Mouse (Mus musculus) forebrain, embryonic 10.5 days (tissue): ENCODE measurements around the gene Ldb1. TPM values are rescaled to one million over a fixed set of nuclear protein-coding genes. Genes with fewer than 3 reads are reported as not detected.

ENCODE experiments used
- DNase-seq: peaks from one replicate; pipeline ENCODE4 v3.0.0-alpha.2; 2017; ENCODE audit warnings: low spot score; ENCODE audit errors: extremely low spot score
- H3K27ac ChIP-seq: fragments of 300-500 bp; sonication (generic); 2 replicates; pipeline ENCODE4 v1.5.1; 2016; ENCODE audit warnings: mild to moderate bottlenecking
- H3K27me3 ChIP-seq: fragments of 300-500 bp; sonication (generic); 2 replicates; pipeline ENCODE4 v1.6.1; 2016; ENCODE audit warnings: mild to moderate bottlenecking; ENCODE audit not compliant: poor library complexity, severe bottlenecking
- H3K36me3 ChIP-seq: fragments of 300-500 bp; sonication (generic); replicated peaks from 2 replicates; pipeline ENCODE4 v1.6.1; 2016; ENCODE audit warnings: mild to moderate bottlenecking, moderate library complexity
- H3K4me1 ChIP-seq: fragments of 300-500 bp; sonication (generic); 2 replicates; pipeline ENCODE4 v1.6.1; 2016
- H3K4me3 ChIP-seq: fragments of 300-500 bp; sonication (generic); 2 replicates; pipeline ENCODE4 v1.5.1; 2016; ENCODE audit warnings: mild to moderate bottlenecking, moderate library complexity
- H3K9me3 ChIP-seq: fragments of 300-500 bp; sonication (generic); 2 replicates; pipeline ENCODE4 v1.6.1; 2016; ENCODE audit warnings: mild to moderate bottlenecking, moderate library complexity
- WGBS: fragments of 180-500 bp; shearing (Covaris S2); methylation state at CpG from one replicate; pipeline ENCODE4 v1.1.7; 2016; 5-methylcytosine and 5-hydroxymethylcytosine counted together
- polyA plus RNA-seq: library from polyadenylated mRNA; unstranded; fragments of >200 nt; fragmentation: Nextera tagmentation; extraction: Ambion mirVana; gene quantifications from 2 replicates; pipeline ENCODE4 v1.2.1, GENCODE M21; 2016

Ldb1 gene
- polyA plus RNA-seq, 1 experiment from 2014 or later, result 87.8 TPM

DNA sequence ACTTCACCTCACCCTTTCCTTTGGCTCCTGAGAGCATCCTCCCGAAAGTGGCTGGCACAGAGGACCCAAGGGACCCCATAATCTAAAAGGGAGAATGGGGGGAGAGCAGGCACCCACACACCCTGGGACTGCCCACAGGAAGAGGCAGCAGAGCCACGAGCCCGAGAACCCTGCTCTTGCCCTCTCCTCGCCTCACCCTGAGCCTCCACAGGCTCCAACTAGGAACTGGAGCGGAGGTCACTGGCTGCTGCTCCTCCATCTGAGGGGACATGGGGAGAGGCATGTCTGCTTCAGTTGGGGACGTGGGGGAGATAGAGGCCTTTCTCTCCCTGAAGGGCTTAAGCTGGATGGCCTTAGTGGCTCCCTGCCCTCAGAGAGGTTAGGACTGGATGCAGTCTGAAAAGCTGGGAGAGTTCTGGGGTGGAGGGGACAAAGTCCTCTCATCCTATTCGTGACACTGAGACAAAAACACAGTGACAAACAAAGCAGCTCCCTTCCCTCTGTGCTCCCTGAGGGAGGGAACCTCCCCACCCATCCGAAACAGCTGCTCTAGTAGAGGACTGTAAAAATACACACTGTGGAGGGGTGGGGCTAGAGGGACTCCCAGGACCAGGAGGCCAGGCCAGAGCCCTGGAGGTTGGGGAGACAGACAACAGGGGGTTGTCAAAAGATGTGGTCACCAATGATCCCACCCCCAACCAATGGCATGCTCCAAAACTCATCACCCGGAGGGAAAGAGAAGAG is 13.2 kb downstream of the Ldb1 start:
- Histone ChIP-seq H3K4me1 (peaks cover 16% of the 10 kb centered on the region), H3K27ac (no peak overlapping the region), H3K9me3 (peaks cover 8% of the 10 kb centered on the region; the same call in 1 of the 2 replicates), H3K36me3 (peaks cover 77% of the 10 kb centered on the region), H3K27me3 (no peaks in the 10 kb centered on the region), H3K4me3 (no peak overlapping the region)
- DNase-seq, result no peak
- WGBS, result 83% methylated on average over 9 of the region's 9 CpGs

DNA sequence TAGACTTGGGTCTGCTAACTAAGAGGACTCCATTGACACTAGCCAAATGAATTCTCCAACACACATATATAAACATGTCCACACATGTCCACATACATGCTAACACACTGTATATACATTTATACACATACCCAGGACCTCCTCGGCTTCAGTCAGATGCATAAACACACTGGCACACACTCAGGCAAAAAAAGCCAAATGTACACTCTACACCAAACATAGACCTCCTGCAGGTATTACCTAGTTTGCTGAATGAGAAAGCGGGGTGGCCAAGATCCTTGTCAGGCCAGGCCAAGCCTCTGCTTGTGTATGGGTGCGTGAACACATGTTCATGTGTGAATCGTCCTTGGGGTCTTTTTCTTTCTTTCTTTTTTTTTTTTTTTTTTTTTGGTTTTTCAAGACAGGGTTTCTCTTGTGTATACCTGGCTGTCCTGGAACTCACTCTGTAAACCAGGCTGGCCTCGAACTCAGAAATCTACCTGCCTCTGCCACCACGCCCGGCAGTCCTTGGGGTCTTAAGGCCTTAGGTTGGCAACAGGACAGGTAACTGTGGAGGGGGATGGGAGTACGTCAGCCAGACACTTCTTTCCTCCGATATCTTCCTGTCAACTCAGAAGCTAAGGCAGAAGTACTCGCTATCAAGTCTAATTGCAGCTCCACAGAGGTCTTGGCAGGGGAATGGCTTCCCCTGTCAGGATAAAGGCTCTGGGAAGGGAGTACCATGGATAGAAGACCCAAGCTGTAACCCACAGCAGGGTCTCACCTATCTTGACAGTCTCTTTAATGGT is 14.6 kb downstream of the Ldb1 start:
- 95% methylated on average over 10 of the region's 10 CpGs for WGBS

DNA sequence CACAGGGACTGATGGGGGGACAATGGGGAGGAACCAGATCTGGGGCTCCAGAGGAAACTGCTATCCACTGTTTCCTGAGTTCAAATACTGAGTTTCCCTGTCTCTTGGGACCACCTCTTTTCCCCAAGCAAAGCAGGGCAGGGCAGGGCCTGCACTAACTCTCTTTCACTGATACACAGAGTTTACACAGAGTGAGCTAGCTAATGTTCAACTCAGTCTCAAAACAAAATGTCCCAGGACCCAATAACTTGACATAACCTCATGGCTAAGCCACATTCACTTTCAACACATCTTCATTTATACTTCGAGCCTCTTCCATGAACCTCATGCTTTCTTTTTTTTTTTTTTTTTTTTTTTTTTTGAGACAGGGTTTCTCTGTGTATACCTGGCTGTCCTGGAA is 15.4 kb downstream of the Ldb1 start:
- no peak for DNase-seq
- Histone ChIP-seq H3K4me3 (no peak overlapping the region), H3K27ac (no peak overlapping the region), H3K36me3 (peaks cover 55% of the 10 kb centered on the region), H3K9me3 (peaks cover 8% of the 10 kb centered on the region; the same call in 1 of the 2 replicates), H3K4me1 (peaks cover 9% of the 10 kb centered on the region), H3K27me3 (no peaks in the 10 kb centered on the region)
- 96% methylated on average over 1 of the region's 1 CpGs for WGBS

More for the DNA sequence above, 14.6 kb downstream of the Ldb1 start:
- Histone ChIP-seq H3K36me3 (peaks cover 62% of the 10 kb centered on the region), H3K4me3 (no peak overlapping the region), H3K4me1 (peaks cover 9% of the 10 kb centered on the region), H3K9me3 (peaks cover 8% of the 10 kb centered on the region; the same call in 1 of the 2 replicates), H3K27me3 (no peaks in the 10 kb centered on the region), H3K27ac (no peak overlapping the region)
- no peak for DNase-seq

DNA sequence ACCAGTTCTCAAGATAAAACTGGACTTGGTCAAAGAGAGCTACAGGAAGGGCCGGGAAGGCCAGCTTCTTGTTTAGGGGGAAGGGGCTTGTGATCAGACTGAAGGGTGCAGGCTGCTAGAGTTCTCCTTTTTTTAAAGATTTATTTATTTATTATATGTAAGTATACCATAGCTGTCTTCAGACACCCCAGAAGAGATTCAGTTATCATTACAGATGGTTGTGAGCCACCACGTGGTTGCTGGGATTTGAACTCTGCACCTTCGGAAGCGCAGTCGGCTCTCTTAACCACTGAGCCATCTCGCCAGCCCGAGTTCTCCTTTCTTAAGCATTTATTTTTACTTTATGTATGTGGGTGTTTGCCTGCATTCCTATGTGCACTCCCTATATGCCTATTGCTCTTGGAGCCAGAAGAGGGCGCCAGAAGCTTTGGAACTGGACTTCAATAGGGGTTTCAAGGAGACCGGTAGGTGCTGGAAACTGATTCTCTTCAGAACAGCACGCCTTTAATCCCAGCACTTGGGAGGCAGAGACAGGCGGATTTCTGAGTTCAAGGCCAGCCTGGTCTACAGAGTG is 16.2 kb downstream of the Ldb1 start:
- Histone ChIP-seq H3K27me3 (no peaks in the 10 kb centered on the region), H3K4me1 (peaks cover 9% of the 10 kb centered on the region), H3K9me3 (peaks cover 8% of the 10 kb centered on the region; the same call in 1 of the 2 replicates), H3K4me3 (no peak overlapping the region), H3K27ac (no peak overlapping the region), H3K36me3 (peaks cover 46% of the 10 kb centered on the region)
- DNase-seq, result no peak
- WGBS, result 70% methylated on average over 11 of the region's 11 CpGs

DNA sequence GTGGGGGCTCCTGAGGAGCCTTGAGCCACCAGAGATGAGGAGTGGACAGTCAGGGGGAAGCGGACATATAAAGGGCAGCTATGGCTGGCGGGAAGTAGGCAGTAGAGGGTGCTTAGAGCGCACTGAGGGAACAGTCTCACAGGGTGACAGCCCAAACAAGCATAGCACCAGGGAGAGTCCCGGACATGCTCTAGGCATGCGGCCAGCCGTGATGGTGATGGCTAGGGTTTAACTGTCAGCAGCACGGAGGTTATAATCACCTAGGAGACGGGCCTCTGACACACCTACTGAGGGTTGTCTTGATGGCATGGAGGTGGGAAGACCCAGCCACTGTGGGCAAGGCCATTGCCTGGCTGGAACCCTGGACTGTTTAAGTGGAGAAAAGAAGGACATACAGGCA is 18.4 kb downstream of the Ldb1 start:
- WGBS, result 72% methylated on average over 8 of the region's 8 CpGs
- Histone ChIP-seq H3K27me3 (no peaks in the 10 kb centered on the region), H3K4me3 (no peak overlapping the region)

DNA sequence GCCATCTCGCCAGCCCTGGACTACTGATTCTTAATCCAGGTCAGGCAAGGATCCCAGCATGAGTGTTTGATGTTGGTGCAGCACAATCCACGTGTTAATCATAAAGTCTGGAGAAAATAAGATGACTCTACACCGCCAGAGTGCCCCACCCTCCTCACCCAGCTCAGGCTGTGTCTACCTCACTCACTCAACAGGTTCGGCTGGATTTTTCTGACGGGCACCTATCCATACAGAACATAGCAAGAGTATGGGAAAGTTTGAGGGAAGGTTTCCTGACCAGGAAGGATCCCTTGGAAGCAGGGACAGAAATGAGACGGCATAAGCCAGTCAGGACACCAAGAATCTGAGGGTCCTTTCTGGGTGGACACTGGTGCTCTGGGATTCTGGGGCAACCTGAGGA is 20.1 kb downstream of the Ldb1 start:
- no peaks in the 10 kb centered on the region for H3K27me3 ChIP-seq
- 82% methylated on average over 6 of the region's 6 CpGs for WGBS
- no peak for DNase-seq

More for the DNA sequence above, 18.4 kb downstream of the Ldb1 start:
- Histone ChIP-seq H3K4me1 (peaks cover 9% of the 10 kb centered on the region), H3K9me3 (peaks cover 8% of the 10 kb centered on the region; the same call in 1 of the 2 replicates), H3K27ac (no peak overlapping the region), H3K36me3 (peaks cover 24% of the 10 kb centered on the region)
- no peak for DNase-seq

DNA sequence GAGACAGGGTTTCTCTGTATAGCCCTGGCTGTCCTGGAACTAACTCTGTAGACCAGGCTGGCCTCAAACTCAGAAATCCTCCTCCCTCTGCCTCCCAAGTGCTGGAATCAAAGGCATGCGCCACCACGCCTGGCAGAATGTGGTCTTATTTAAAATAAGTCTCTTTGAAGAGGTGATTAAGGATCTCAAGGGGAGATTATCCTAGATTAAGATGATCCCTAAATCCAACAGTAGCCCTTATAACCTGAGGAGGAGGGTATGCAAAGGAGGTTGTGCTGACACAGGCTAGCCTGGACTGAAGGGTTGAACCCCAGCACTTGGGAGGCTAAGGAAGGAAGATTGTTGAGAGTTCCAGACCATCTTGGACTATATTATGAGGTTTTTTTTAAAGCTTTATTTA is 29.0 kb downstream of the Ldb1 start:
- no peak for DNase-seq
- Histone ChIP-seq H3K27ac (no peak overlapping the region), H3K9me3 (peaks cover 1% of the 10 kb centered on the region; the same call in 1 of the 2 replicates), H3K4me3 (no peak overlapping the region), H3K36me3 (no peaks in the 10 kb centered on the region), H3K4me1 (no peaks in the 10 kb centered on the region), H3K27me3 (no peaks in the 10 kb centered on the region)
- WGBS, result 79% methylated on average over 2 of the region's 2 CpGs

More for the DNA sequence above, 20.1 kb downstream of the Ldb1 start:
- H3K27ac ChIP-seq, result no peak overlapping the region
- peaks cover 9% of the 10 kb centered on the region for H3K36me3 ChIP-seq
- H3K4me1 ChIP-seq, result peaks cover 9% of the 10 kb centered on the region
- peaks cover 8% of the 10 kb centered on the region; the same call in 1 of the 2 replicates for H3K9me3 ChIP-seq
- no peak overlapping the region for H3K4me3 ChIP-seq

DNA sequence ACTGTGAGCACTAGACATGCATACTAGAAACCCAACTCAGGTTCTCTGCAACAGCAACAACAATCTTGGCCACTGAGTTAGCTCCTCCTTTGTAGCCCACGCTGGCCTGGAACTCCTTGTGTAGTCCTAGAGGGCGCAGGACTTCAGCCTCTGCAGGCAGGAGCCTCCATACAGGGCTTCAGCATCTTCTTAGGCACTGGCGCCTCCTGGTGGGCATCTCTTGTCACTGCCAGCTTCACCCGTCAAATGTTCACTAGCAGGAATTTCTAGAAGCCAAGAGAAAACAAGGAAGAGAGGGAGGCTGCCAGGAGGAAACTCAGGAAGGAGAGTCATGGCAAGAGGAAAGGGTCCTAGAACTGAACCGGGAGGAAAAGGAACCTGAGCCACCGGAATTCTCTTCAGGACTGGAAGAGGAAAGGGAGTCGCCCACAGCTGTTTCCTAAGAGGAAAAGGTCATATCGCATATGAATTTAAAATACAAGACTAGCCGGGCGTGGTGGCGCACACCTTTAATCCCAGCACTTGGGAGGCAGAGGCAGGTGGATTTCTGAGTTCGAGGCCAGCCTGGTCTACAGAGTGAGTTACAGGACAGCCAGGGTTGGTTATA is 30.3 kb downstream of the Ldb1 start:
- H3K4me1 ChIP-seq, result no peaks in the 10 kb centered on the region
- DNase-seq, result peak; percentile 88
- no peaks in the 10 kb centered on the region for H3K36me3 ChIP-seq
- H3K9me3 ChIP-seq, result peaks cover 5% of the 10 kb centered on the region; the same call in 1 of the 2 replicates
- H3K4me3 ChIP-seq, result no peak overlapping the region
- H3K27ac ChIP-seq, result no peak overlapping the region
- 44% methylated on average over 12 of the region's 12 CpGs for WGBS
- H3K27me3 ChIP-seq, result no peaks in the 10 kb centered on the region

DNA sequence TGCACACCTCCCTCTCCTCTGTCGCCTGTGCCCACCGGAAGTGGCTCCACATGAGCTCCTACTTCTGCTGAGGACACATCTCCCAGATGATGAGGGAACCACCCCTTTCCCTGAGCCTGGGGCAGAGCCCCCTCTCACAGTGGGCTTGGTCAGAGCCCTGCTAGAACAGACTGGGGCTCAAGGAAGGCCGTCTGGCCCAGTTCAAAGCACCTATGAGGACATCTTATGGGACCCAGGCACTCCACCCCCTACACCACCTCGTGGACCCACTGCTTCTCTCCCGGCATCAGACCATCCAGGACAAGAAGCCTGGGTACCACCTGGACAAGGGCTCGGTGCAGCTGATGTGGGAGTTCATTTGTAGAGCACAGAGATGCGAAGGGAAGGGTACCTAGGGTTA is 39.3 kb downstream of the Ldb1 start:
- H3K27me3 ChIP-seq, result peaks cover 25% of the 10 kb centered on the region
- no peak overlapping the region for H3K27ac ChIP-seq
- peaks cover under 1% of the 10 kb centered on the region; the same call in 1 of the 2 replicates for H3K9me3 ChIP-seq
- DNase-seq, result no peak
- H3K36me3 ChIP-seq, result no peaks in the 10 kb centered on the region; the same call in 1 of the 2 replicates
- peaks cover 26% of the 10 kb centered on the region for H3K4me1 ChIP-seq
- 85% methylated on average over 7 of the region's 7 CpGs for WGBS
- H3K4me3 ChIP-seq, result no peak overlapping the region

DNA sequence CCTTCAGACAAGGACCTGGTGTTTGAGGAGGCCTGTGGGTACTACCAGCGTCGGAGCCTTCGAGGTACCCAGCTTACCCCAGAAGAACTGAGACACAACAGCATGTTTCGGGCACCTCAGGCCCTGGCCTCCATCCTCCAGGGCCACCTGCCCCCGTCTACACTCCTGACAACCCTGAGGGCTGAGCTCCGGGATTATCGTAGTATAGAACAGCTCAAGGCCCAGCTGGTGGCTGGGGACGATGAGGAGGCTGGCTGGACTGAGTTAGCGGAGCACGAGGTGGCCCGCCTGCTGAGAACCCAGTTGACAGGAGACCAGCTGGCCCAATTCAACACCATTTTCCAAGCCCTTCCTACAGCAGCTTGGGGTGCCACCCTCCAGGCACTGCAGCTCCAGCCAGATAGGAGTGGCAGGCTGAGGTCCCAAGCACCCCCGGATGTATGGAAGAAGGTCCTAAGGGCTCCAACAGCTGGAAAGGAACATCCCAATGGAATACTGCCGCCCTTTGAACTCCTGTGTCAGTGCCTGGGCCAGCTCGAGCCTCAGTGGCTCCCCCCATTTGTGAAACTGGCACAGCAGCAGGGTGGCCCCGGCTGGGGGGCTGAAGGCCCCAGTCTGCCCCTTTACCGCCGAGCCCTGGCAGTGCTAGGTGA is 40.1 kb downstream of the Ldb1 start:
- 69% methylated on average over 17 of the region's 17 CpGs for WGBS
- Histone ChIP-seq H3K4me3 (no peak overlapping the region), H3K9me3 (no peaks in the 10 kb centered on the region), H3K4me1 (peaks cover 26% of the 10 kb centered on the region), H3K36me3 (no peaks in the 10 kb centered on the region; the same call in 1 of the 2 replicates), H3K27me3 (peaks cover 25% of the 10 kb centered on the region), H3K27ac (no peak overlapping the region)
- no peak for DNase-seq

DNA sequence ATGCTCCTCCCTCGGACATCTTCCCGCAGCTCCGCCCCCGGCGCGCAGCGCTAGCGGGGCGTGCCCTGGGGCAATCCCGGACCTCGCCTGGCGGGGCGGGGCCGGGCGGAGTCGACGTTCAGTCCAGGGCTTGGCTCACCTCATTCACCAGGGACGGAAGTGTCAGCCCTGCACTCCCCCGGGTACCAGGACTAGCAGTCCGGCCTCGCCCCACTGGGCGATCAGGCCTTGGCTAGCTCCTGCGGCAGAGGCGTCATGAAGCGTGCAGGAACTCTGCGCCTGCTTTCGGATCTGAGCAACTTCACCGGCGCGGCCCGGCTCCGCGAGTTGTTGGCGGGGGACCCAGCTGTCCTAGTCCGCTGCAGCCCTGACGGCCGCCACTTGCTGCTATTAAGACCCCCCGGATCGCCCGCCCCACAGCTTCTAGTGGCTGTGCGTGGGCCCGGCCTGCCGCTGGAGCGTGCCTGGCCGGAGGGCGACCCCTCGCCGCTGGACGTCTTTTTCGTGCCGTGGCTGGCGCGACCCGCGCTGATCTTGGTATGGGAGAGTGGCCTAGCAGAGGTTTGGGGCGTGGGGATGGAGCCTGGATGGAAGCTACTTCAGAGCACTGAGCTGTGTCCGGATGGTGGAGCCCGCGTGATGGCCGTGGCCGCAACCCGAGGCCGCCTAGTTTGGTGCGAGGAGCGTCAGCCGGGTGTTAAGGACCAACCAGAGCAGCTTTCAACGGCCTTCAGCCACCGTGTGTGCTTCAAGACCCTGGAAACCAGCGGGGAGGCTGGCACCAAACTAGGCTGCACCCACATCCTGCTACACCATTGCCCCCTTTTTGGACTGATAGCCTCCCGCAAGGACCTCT is 41.4 kb downstream of the Ldb1 start, which contains the start of gene Hps6:
Hps6 (plus strand) TSS at position 138 of the 856 bp plus-strand sequence.
- Histone ChIP-seq H3K36me3 (no peaks in the 10 kb centered on the region; the same call in 1 of the 2 replicates), H3K9me3 (no peaks in the 10 kb centered on the region), H3K4me3 (peak within 1 kb of the TSS; percentile 76), H3K27ac (peak within 1 kb of the TSS; percentile 83), H3K4me1 (peaks cover 32% of the 10 kb centered on the region), H3K27me3 (peaks cover 25% of the 10 kb centered on the region)
- peak; percentile 70 for DNase-seq
- 1% methylated on average over 70 of the region's 70 CpGs for WGBS
